Mouse (Mus musculus) E14TG2a.4 (cell line): Measurements from ENCODE around the gene Dpp6.

Source experiments
- H3K27me3 ChIP-seq: 2 replicates; pipeline ENCODE4 v1.6.1; 2014; ENCODE audit warnings: low read length, control low read depth; ENCODE audit not compliant: insufficient read depth
- H3K36me3 ChIP-seq: 2 replicates; pipeline ENCODE4 v1.6.1; 2014; ENCODE audit warnings: low read length, control low read depth; ENCODE audit not compliant: insufficient read depth
- H3K4me1 ChIP-seq: replicated peaks from 2 replicates; pipeline ENCODE4 v1.6.1; 2014; ENCODE audit warnings: low read depth, low read length, control low read depth
- H3K4me3 ChIP-seq: replicated peaks from 2 replicates; pipeline ENCODE4 v1.5.1; 2014; ENCODE audit warnings: mild to moderate bottlenecking, low read length
- H3K9me3 ChIP-seq: 2 replicates; pipeline ENCODE4 v1.6.1; 2014; ENCODE audit warnings: low read length, control low read depth
- CTCF ChIP-seq: conservative IDR thresholded peaks from 2 replicates; pipeline ENCODE4 v1.5.1; 2014; ENCODE audit warnings: low read length
- NANOG ChIP-seq: IDR thresholded peaks from 2 replicates; pipeline ENCODE4 v1.6.1; 2014; ENCODE audit warnings: borderline replicate concordance, low read length, mixed read lengths
- POU5F1 ChIP-seq: IDR thresholded peaks from 2 replicates; pipeline ENCODE4 v1.6.1; 2014; ENCODE audit warnings: low read length, borderline replicate concordance

The Dpp6 gene

DNA sequence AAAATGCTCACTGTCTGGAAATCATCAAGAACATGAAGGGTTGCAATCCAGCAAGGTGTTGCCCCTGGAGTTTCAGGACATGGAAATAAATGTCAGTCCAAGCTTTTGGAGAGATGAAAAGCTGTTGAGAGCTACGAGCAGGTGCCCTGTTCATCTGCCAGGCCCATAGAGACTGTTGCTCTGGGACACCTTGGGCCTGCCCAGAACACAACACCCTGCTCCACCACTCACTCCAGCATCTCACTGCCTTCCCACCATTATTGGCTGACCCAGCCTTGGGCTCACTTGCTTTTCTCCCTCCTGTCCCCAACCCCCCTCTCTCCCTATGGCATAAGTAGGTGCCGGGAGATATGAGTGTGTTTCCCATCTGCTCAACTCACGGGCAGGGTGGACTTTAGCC is 162.8 kb downstream of the Dpp6 start:
- TF ChIP-seq CTCF (no peak), POU5F1 (no peak), NANOG (no peak)
- no peaks in the 10 kb centered on the region for H3K9me3 ChIP-seq
- H3K4me1 ChIP-seq = peaks cover 25% of the 10 kb centered on the region
- H3K4me3 ChIP-seq = no peak overlapping the region
- H3K36me3 ChIP-seq = no peaks in the 10 kb centered on the region
- no peaks in the 10 kb centered on the region for H3K27me3 ChIP-seq

DNA sequence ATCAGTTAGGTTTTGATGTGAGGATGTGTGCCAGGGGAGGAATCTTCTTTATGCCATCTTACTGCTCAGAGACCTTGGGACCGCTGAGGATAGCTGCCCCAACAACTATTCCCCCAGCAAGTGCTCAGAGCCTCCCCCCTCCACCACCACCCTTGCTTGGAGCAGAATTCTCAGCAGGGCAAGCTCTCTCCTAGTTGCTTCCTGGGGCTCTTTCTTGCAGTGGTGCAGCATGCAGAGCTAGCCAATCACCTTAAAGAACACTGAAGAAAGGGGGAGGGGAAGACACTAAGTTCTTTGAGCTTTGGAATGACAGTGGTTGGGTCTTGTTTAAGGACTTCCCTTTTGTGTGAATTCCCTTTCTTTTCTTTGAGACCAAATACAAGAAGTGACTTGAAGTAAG is 168.1 kb downstream of the Dpp6 start:
- Histone ChIP-seq H3K4me1 (peaks cover 30% of the 10 kb centered on the region), H3K27me3 (no peaks in the 10 kb centered on the region), H3K9me3 (no peaks in the 10 kb centered on the region), H3K4me3 (no peak overlapping the region), H3K36me3 (no peaks in the 10 kb centered on the region)
- TF ChIP-seq NANOG (no peak), POU5F1 (no peak), CTCF (no peak)

- no peak overlapping the region for H3K4me3 ChIP-seq
These were observed 174.6 kb downstream of the Dpp6 start for GRCm38 (mm10) chr5:26991587-26991986.

DNA sequence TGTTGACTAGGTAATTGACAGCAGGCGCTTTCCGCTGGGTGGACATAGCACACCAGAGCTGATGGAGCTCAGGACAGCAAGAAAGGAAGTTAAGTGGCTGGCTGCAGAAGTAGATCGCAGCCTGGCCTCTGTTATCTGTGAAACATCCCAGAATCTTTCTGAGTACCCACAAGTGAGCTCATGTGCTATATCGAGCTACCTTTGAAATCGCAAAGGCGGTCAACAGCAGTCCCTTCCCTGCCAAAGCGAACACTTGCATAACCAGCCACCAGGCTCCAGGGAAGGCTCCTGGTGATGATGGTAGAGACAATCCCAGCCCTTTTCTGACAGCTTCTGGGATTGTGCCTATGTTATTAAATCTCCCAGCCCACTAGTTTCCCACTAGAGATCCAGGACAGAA is 186.5 kb downstream of the Dpp6 start:
- H3K27me3 ChIP-seq = peaks cover 4% of the 10 kb centered on the region; the same call in 1 of the 2 replicates
- no peak for TF ChIP-seq CTCF
- TF ChIP-seq NANOG = no peak
- TF ChIP-seq POU5F1 = no peak
- H3K4me3 ChIP-seq = no peak overlapping the region
- no peaks in the 10 kb centered on the region for H3K36me3 ChIP-seq
- H3K9me3 ChIP-seq = no peaks in the 10 kb centered on the region
- no peaks in the 10 kb centered on the region for H3K4me1 ChIP-seq

More at GRCm38 (mm10) chr5:26991587-26991986, 174.6 kb downstream of the Dpp6 start:
- Histone ChIP-seq H3K27me3 (no peaks in the 10 kb centered on the region), H3K4me1 (peaks cover 19% of the 10 kb centered on the region), H3K9me3 (no peaks in the 10 kb centered on the region), H3K36me3 (no peaks in the 10 kb centered on the region)
- TF ChIP-seq POU5F1 (no peak), NANOG (no peak), CTCF (no peak)

DNA sequence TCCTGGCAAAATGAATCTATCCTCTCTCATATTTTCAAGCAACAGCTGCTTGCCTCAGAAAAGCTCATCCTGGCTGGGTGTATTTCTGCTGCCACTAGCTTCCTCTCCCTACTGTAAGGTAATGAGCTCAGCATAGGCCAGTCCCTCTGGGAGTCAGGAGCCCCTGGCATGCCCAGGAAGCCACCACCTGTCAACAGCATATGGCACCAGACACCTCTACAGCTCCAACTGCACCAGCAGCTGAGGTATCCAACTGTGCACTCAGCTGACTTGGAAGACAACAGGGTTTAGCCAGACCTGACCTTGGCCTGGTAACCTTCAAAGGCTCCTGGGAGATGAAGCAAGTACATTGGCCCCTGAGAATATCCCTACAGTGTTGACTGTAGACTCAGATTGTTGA is 192.2 kb downstream of the Dpp6 start:
- no peak overlapping the region for H3K4me3 ChIP-seq
- TF ChIP-seq CTCF = no peak
- TF ChIP-seq POU5F1 = no peak
- TF ChIP-seq NANOG = no peak
- H3K9me3 ChIP-seq = no peaks in the 10 kb centered on the region
- H3K27me3 ChIP-seq = peaks cover 3% of the 10 kb centered on the region; the same call in 1 of the 2 replicates
- H3K36me3 ChIP-seq = no peaks in the 10 kb centered on the region
- peaks cover 4% of the 10 kb centered on the region; the same call in 1 of the 2 replicates for H3K4me1 ChIP-seq

GRCm38 (mm10) chr5:27010582-27010981 is 193.6 kb downstream of the Dpp6 start:
- Histone ChIP-seq H3K4me1 (peaks cover 7% of the 10 kb centered on the region; the same call in 1 of the 2 replicates), H3K4me3 (no peak overlapping the region), H3K36me3 (no peaks in the 10 kb centered on the region), H3K9me3 (no peaks in the 10 kb centered on the region), H3K27me3 (no peaks in the 10 kb centered on the region)
- TF ChIP-seq CTCF (no peak), NANOG (no peak), POU5F1 (no peak)

- H3K4me3 ChIP-seq = no peak overlapping the region
- no peaks in the 10 kb centered on the region for H3K27me3 ChIP-seq
- H3K9me3 ChIP-seq = peaks cover 19% of the 10 kb centered on the region
- TF ChIP-seq NANOG (no peak), POU5F1 (no peak), CTCF (no peak)
- no peaks in the 10 kb centered on the region for H3K36me3 ChIP-seq
- 0 out of 2 replicates have a peak, but pooled peaks cover 4% of the 10 kb centered on the region for H3K4me1 ChIP-seq
These were observed 201.4 kb downstream of the Dpp6 start for GRCm38 (mm10) chr5:27018314-27018956.

DNA sequence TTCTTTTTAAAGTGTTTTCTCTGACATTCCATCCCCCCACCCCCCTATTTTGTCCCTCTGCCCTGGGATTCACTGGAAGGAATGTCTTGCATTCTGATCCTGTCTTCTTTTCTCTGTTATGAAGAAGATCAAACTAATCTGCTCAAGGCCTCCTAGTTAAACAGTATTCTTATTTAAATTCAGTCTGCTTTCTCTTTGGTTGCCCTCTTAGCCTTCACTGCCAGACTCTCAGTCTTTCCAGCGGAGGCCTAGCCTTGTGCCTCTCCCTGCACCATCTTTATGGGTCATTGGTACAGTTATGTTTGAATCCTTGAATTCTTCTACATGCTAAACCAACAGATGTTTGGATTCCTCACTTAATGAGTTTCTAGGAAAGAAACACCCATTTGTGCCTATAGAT is 211.6 kb downstream of the Dpp6 start:
- Histone ChIP-seq H3K4me1 (peaks cover 16% of the 10 kb centered on the region), H3K27me3 (no peaks in the 10 kb centered on the region), H3K36me3 (no peaks in the 10 kb centered on the region), H3K4me3 (no peak overlapping the region), H3K9me3 (peaks cover 9% of the 10 kb centered on the region; the same call in 1 of the 2 replicates)
- no peak for TF ChIP-seq CTCF
- TF ChIP-seq POU5F1 = no peak
- no peak for TF ChIP-seq NANOG

DNA sequence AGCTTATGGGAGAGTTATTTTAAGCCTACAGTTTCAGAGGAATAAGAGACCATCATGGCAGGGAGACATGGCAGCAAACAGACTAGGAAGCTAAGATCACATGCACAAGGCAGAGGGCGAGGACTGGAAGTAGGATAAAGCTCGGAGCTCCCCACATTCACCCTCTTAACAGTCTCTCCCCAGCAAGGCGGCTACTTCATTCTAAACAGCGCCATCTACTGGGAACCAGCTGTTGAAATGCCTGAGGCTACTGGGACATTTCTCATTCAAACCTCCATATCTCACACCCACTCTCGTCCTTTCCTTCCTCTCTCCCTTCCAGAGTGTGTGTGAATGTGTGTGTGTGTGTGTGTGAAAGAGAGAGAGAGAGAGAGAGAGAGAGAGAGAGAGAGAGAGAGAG is 212.8 kb downstream of the Dpp6 start:
- TF ChIP-seq CTCF = peak; percentile 45
- no peak for TF ChIP-seq POU5F1
- no peak for TF ChIP-seq NANOG
- no peak overlapping the region for H3K4me3 ChIP-seq
- no peaks in the 10 kb centered on the region for H3K9me3 ChIP-seq
- peaks cover 16% of the 10 kb centered on the region for H3K4me1 ChIP-seq
- no peaks in the 10 kb centered on the region for H3K36me3 ChIP-seq
- H3K27me3 ChIP-seq = no peaks in the 10 kb centered on the region
